Mouse (Mus musculus) embryo, embryonic 10.5 days (tissue): ENCODE data around the gene Fign.

Source experiments
- DNase-seq: peaks from one replicate; pipeline ENCODE4 v3.0.0-alpha.2; 2015; ENCODE audit warnings: low spot score

Gene Fign

DNA sequence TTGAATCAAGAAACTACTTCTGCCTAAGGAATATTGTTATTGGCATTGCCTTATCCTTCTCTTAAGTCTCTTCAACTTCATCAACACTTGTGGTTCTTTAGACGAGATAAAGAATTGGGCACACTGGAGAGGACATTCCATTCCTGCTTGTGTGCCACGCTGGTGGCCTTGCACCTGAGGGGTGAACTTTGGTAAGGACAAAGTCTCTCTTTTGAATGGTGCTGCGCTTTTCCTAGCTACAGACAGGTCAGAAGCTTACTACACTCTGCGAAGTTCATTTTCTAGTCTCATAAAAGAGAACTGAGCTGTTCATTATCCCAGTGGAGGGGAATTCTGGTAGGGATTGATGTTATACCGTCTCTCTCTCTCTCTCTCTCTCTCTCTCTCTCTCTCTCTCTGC is 38.4 kb downstream of the Fign start:
- DNase-seq, result no peak

DNA sequence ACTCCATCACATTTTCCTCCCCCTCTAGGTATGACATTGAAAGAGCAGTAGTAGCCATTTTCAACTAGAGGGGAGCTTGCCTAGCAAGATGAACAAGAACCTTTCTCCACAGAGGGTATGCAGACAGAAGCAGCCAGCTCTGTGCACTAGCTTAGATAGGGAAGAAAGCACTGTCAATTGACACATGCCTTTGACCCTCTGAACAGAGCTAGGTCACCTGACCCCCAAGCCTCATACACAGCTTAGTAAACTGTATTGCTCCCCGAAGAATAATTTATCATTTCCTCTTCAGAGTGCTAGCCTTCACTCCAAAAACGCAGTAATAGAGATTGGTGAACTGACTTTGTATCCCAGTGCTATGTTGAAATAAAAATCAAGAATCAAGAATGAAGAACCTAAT is 49.7 kb downstream of the Fign start:
- DNase-seq, result no peak

DNA sequence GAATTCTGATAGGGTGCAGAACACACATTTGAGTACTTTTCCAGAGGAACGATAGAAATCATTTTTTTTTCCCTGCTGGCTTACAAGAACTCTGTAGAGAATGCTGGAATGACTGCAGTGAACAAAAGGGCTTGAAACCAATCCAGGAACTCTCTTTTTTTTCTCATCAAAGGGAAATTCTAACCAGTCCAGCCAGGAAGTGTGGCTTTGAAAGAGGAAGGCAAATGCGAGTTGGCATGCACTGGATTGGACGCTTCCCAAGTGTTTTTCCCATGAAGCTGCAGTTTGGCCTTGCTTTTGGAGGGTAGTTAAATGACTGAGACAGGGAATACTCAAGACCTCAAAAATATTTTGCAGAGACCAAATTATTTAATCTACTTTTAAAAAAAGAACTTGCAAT is 54.7 kb downstream of the Fign start:
- DNase-seq, result no peak

GRCm38 (mm10) chr2:64035393-64035792 is 62.4 kb downstream of the Fign start:
- DNase-seq, result no peak

DNA sequence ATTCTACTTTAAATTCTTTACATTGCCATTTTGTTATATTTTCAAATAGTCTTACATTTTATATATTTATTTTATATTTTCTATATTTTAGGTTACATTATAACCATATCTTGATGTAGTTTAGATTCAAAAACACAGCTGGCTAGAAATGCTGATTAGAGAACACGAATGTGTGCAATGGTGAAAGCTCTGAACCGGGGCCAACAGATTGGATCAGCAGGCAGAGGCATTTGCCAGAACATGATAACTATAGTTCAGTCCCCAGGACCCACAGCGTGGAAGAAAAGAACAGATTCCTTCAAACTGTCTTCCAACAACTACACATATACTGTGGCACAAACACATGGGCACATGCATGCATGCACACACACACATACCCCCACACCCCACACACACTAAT is 64.0 kb downstream of the Fign start:
- DNase-seq, result no peak

GRCm38 (mm10) chr2:64025961-64026360 is 71.9 kb downstream of the Fign start:
- no peak for DNase-seq

- DNase-seq, result no peak
These were observed 103.4 kb downstream of the Fign start for GRCm38 (mm10) chr2:63994304-63995023.

DNA sequence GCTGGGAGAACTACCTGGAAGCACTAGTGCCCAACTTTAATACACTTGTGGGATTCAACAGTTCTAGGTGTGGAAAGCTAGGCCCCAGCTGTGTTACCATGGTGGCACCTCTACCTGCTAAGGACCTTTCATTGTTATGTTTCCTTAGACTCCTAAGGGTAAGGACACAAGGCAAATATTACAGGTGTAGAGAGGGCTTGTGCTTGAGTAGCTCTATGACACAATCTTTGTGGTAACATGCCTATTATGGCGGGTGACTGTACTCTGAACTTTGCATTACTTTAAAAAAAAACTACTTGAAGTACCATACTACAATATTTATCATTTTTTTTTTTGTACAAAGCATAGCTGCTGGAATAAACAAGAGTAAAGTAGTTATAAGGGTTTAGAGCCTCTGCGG is 112.4 kb downstream of the Fign start:
- DNase-seq, result no peak

GRCm38 (mm10) chr2:63982351-63982751 is 115.5 kb downstream of the Fign start:
- peak; percentile 54 for DNase-seq

DNA sequence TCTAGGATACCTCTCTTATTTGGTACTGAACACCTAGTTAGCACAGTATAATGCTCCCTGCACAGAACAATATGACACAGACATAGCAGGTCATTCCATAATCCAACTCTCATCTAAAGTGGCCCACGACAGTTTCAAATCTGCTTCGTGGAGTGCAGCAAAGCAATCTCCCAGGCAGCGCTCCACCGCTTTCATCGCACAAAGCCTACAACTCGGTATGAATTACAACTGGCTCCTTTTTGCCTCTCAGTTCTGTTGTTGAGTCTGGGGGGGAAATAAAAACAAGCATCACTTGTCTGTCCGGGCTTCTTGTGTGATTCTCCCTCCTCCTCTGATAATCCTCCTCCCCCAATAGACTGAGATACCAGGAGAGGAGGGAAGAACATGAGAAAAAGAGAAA is 116.4 kb downstream of the Fign start:
- no peak for DNase-seq

DNA sequence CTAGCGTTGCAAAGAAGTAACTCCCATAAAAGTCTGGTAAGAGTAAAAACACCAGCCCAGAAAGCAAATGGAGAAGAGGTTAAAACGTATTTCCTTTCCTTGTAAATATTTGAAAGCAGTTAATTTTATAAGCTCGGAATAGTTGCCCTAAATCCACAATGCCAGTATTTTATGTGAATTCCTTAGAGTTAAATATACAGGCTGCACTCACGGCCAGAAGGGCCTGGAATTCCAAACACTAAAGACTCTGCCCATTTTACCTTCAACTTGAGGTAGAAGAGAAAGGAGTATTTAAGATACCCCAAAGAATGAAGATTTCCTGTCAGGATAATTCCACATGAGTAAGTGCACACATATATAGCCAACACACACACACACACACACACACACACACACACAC is 128.2 kb downstream of the Fign start:
- DNase-seq, result no peak

- no peak for DNase-seq
These were observed 166.8 kb downstream of the Fign start for GRCm38 (mm10) chr2:63931041-63931440.

DNA sequence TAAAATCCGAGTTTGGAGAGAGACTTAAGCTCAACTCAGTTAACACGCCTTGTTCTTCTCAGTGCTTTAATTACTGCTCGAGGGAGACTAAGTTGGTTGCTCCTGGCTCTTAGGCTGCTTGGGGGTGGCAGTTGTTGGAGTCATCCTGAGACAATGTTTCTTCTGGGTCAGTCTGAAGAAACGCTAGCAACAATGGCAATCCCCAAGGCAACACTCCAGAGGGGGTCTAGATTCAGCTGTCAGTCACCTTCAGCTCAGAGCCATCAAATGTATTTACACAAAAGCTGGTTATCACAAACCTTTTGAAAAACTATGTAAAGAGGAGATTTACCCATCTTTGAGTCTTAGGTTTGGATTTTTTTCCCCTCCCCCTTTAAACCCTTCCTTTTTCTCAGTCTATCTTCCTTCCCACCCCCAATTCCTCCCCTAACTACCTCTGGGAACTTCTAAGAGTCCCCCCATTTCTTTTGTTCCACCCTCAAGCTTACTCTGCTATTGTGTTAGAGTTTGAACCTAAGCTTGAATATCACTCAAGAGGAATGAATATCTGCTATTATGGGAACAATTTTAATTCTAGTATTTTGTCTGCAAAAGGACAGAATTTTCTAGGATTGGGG is 171.2 kb downstream of the Fign start:
- DNase-seq, result peak; percentile 48

- no peak for DNase-seq
These were observed 172.1 kb downstream of the Fign start for GRCm38 (mm10) chr2:63925721-63926235.
